Mouse (Mus musculus): ENCODE measurements around the gene 9130019O22Rik. TPM values are rescaled to one million over a fixed set of nuclear protein-coding genes. Genes with fewer than 3 reads are reported as not detected.

Gene 9130019O22Rik
- 0.43 and 0.74 TPM in 2 replicates for polyA plus RNA-seq (2012)

GRCm38 (mm10) chr7:127386641-127387392 lies at the start of gene 9130019O22Rik:
Gene 9130019O22Rik (minus strand): TSS chr7:127387166.

GRCm38 (mm10) chr7:127421388-127422191 lies 34.6 kb upstream of the 9130019O22Rik start, which contains the start of gene Zfp688:
Gene Zfp688 (minus strand): TSS chr7:127422068.

GRCm38 (mm10) chr7:127406002-127406987 lies 19.3 kb upstream of the 9130019O22Rik start, which contains the start of gene Zfp764:
Gene Zfp764 (minus strand): TSS chr7:127406822.

DNA sequence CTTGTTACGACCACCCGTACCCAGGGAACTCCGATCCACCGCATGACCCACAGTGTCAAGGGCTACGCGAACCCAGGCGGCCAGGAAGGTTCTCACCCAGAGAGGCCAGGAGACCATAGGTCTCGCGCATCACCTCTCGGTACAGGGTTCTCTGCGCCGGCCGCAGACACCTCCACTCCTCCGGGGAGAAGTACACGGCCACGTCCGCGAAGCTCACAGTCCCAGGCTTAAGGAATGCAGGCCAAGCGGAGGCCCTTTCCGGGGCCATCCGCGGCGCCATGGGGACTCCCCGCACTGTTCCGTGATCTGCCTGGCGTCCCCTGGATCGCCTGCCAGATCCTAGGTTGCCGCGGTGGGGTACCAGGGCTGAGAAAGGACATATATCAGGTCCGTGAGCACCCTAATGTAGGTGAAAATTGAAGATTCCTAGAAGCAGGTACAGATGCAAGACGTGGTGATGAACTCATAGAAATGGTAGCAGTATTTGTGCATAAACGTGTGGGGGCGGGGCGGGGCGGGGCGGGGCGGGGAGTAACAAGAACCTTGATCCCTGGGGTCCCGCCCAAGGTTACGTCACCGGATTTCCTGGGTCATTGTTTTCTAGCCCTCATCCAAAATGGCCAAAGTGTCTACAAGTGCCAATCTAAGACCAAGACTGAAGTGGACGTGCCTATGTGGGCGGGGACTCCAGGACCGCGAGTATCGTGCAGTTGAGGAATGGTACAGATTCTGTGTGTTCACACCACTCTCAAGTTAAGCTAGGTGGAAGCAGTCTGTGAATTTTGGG lies 6.4 kb upstream of the 9130019O22Rik start, which contains the start of gene E430018J23Rik:
Gene E430018J23Rik (minus strand): TSS at position 473 of the 787 bp plus-strand sequence.

GRCm38 (mm10) chr7:127375271-127376245 lies 11.4 kb downstream of the 9130019O22Rik start, which contains the start of gene Zfp747:
Gene Zfp747 (minus strand): TSS chr7:127376050.

GRCm38 (mm10) chr7:127345512-127346325 lies 41.2 kb downstream of the 9130019O22Rik start, which contains the start of gene Zfp768:
Gene Zfp768 (minus strand): TSS chr7:127345589.

Other genes with a start within 250 kb of the 9130019O22Rik start
- gene Spn, start 249.3 kb downstream of the 9130019O22Rik start, polyA plus RNA-seq (2012): 137 and 157 TPM in 2 replicates
- gene Cd2bp2, start 191.1 kb downstream of the 9130019O22Rik start, polyA plus RNA-seq (2012): 56.3 and 72.8 TPM in 2 replicates
- gene Tbc1d10b, start 178.7 kb downstream of the 9130019O22Rik start, polyA plus RNA-seq (2012): 65.6 and 68.1 TPM in 2 replicates
- 1.6 and 3.1 TPM in 2 replicates for gene Mylpf, start 178.3 kb downstream of the 9130019O22Rik start, polyA plus RNA-seq (2012)
- gene Zfp553, start 154.1 kb downstream of the 9130019O22Rik start, polyA plus RNA-seq (2012): 21.1 and 24.7 TPM in 2 replicates
- gene Sept1, start 154.0 kb downstream of the 9130019O22Rik start, polyA plus RNA-seq (2012): 148 and 225 TPM in 2 replicates
- gene Zfp771, start 142.9 kb downstream of the 9130019O22Rik start, polyA plus RNA-seq (2012): 82.3 and 89.5 TPM in 2 replicates
- gene Dctpp1, start 126.5 kb downstream of the 9130019O22Rik start, polyA plus RNA-seq (2012): 154 and 169 TPM in 2 replicates
- 27.0 and 35.1 TPM in 2 replicates for gene Sephs2, start 113.1 kb downstream of the 9130019O22Rik start, polyA plus RNA-seq (2012)
- gene Itgal, start 90.9 kb downstream of the 9130019O22Rik start, polyA plus RNA-seq (2012): 25.1 and 29.6 TPM in 2 replicates
- gene Zfp768, start 41.6 kb downstream of the 9130019O22Rik start, polyA plus RNA-seq (2012): 29.2 and 33.9 TPM in 2 replicates
- gene Zfp747, start 11.1 kb downstream of the 9130019O22Rik start, polyA plus RNA-seq (2012): 5.6 and 7.2 TPM in 2 replicates
- 8.6 and 11.3 TPM in 2 replicates for gene E430018J23Rik, start 6.5 kb upstream of the 9130019O22Rik start, polyA plus RNA-seq (2012)
- 1.5 and 1.8 TPM in 2 replicates for gene Zfp764, start 19.7 kb upstream of the 9130019O22Rik start, polyA plus RNA-seq (2012)
- gene Zfp688, start 34.9 kb upstream of the 9130019O22Rik start, polyA plus RNA-seq (2012): 11.3 and 11.9 TPM in 2 replicates
- 11.6 and 13.2 TPM in 2 replicates for gene Zfp689, start 62.0 kb upstream of the 9130019O22Rik start, polyA plus RNA-seq (2012)
- gene Prr14, start 72.4 kb upstream of the 9130019O22Rik start, polyA plus RNA-seq (2012): 92.8 and 98.3 TPM in 2 replicates
- 625 and 719 TPM in 2 replicates for gene Fbrs, start 92.0 kb upstream of the 9130019O22Rik start, polyA plus RNA-seq (2012)
- 35.3 and 51.2 TPM in 2 replicates for gene Srcap, start 124.8 kb upstream of the 9130019O22Rik start, polyA plus RNA-seq (2012)
- 30.8 and 43.6 TPM in 2 replicates for gene Gm42715, start 132.4 kb upstream of the 9130019O22Rik start, polyA plus RNA-seq (2012)
- 1.3 and 2.0 TPM in 2 replicates for gene Tmem265, start 174.2 kb upstream of the 9130019O22Rik start, polyA plus RNA-seq (2012)
- 75.3 and 94.9 TPM in 2 replicates for gene Phkg2, start 186.2 kb upstream of the 9130019O22Rik start, polyA plus RNA-seq (2012)
- 2.8 and 5.3 TPM in 2 replicates for gene Ccdc189, start 201.4 kb upstream of the 9130019O22Rik start, polyA plus RNA-seq (2012)
- gene Rnf40, start 201.6 kb upstream of the 9130019O22Rik start, polyA plus RNA-seq (2012): 51.4 and 68.4 TPM in 2 replicates
- gene Zfp629, start 228.6 kb upstream of the 9130019O22Rik start, polyA plus RNA-seq (2012): 22.5 and 24.1 TPM in 2 replicates